Mouse (Mus musculus) fat pad, adult 2 months (tissue): ENCODE data around the gene Pde10a.

Source experiments
- DNase-seq: peaks from one replicate; pipeline ENCODE4 v3.0.0-alpha.2; 2011; ENCODE audit warnings: low read depth, low spot score; ENCODE audit errors: extremely low read depth

Pde10a gene

GRCm38 (mm10) chr17:8798531-8799295, 273.5 kb downstream of the Pde10a start:
- DNase-seq = no peak

GRCm38 (mm10) chr17:8799296-8799731, 274.1 kb downstream of the Pde10a start:
- DNase-seq = no peak

DNA sequence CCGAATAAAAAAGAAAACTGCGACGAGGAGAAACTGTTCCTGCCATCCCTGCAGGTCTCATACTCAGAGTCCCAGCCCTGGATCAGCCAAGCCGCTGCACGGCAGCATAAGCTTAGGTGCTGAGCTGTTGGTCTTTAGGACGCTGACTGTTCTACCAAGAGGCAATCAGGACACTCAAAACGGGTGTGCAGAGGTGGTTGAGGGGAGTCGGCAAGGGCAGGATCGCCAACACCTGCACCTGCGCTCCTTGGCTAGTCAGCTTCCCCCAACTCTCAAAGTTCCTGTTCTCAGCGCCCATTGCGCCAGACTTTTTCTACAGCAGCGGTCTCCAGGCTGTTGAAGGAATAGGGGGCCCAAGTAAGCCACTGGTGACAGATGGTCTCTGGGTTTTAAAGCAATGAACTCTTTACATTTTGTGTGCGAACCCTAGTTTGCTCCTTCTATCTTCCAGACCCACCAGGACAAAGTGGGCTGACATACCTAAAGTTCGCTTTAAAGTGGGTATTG, 274.8 kb downstream of the Pde10a start:
- no peak for DNase-seq

GRCm38 (mm10) chr17:8800478-8801082, 275.4 kb downstream of the Pde10a start:
- DNase-seq = no peak

GRCm38 (mm10) chr17:8801083-8801854, 276.1 kb downstream of the Pde10a start:
- DNase-seq = no peak

DNA sequence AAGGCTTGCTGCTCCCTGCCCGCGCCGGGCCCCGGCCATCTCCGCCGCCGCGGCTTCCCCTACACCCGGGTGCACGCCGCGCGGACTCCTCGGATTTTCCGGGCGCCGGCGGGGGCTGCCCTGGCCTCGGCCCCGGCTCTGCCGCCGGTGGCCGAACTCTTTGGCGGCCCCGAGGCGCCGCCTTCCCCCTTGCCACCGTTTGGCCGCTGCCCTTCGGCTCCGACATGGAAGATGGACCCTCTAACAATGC, 276.6 kb downstream of the Pde10a start:
- DNase-seq = no peak

- no peak for DNase-seq
These were observed 277.2 kb downstream of the Pde10a start for GRCm38 (mm10) chr17:8802161-8802888.

DNA sequence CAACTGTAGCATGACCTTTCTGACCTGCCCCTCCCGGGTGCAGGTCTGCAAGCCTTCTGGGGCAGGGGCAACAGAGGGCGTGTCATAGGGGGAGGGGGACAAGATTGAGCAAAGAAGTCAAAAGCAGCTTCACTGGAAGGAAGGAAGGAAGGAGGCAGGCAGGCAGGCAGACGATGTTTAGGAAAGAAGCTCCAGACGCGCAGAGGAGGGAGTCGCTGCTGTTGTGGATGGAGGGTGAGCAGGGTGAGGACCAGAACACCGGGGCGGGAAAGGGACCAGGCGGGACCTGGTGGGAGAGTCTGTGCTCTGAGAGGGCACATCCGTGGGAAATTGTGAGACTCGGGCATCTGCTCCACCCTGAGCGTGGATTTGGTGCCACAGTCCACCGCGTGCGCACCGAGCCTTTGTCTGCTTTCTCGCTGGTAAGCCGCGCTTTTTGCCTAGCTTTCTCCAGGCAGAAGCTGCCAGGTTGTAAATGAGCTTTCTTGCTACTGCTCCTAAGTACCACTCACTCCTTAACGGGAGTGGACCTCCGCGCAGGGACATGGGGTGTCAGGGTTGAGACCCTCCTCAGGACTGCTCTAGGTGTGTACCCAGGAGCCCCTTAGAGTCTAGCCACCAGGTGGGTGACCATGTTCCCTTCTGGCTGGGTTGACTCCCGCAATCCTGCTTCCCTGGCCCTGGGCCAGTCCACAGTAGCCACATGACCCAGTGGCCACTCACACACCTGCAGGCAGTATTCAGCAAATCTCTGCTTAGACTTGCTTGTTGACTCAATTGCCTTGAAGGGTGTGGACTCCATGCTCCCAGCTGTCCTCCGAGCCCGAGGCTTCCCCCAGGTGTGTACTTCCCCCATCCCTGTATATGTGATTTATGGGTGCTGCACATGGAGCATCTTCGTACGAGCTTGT, 278.0 kb downstream of the Pde10a start:
- DNase-seq = no peak

DNA sequence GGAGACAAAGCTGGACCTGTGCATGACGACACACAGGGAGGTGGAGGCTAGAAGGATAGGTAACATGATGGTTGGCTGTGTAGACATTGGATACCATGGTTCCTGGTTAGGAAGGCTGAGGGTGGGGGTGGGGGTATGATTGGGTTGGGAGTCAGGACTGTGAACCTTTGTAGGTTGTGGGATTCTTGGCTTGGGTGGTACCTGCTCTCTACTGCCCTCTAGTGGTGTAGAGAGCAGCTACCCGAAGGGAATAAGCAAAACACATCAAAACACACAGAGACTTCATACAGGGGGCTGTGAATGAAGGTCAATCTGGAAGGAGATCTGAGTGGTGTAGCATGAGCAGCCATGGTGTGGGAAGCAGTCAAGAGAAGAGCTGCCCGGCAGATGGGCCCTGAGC, 282.2 kb downstream of the Pde10a start:
- no peak for DNase-seq

DNA sequence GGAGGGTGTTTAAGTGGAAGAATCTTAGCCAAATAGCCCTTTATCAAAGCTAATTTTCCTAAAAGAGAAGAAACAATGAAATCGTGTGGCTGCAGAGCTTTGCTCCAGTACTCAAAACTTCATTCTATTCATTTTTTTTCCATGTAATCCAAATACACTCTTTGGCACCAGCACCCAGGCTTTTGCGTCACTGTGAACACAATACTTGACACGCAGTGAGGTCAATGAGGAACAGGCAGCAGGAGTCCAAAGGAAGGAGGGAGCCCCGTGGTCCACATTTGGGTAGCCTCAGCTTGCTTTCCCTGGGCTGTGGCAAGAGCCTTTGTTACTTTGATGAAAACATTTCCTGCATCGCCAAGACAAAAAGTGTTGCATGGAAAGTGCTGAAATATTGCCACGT, 284.6 kb downstream of the Pde10a start:
- DNase-seq = no peak

DNA sequence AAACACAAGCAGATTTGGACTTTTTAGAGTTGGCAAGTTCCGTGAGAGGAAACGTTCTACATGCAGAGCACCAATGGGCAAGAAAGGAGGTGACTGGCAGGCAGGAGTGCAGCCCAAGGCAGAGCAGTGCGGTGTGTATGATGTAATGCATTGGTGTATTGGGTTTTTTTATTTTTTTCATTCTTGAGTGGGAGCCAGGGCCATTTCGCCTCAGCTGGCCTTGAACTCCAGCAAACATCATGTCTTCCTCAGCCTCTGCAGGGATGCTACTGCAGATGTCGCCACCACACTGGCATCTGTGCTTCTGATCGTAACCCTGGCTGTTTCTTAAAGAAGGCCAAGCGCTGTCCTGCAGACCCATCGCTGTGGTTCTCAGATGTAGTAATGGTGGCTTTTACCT, 285.0 kb downstream of the Pde10a start:
- no peak for DNase-seq

DNA sequence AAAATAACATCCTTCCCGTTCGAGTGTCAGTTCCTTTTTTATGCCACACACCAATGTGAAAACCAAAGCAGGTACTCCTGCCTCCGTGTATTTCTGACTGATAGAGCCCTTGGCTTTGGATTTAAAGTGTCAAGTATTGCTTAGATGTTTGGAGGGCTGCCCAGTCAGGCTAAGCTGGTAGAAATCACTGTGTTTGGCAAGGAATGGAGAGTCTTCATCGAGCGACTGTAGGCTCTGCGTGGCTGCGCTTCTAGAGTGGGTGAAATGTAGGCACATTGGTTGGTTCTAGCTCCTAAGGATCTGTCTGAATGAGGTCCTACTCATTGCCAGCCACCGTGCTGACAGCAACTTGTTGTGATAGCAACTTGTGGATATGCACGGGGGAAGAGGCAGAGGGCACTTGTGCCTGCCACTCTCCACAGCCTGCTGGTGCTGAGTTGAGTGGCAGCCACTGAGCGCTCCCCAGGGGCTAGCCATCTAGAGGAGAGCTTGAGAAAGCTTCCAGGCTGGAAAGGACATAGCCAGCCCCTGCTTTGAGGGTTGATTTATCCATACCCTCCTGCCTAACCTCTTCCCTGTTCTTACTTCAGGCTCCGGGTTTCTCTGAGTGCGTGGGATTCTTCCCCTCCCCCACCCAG, 287.2 kb downstream of the Pde10a start:
- no peak for DNase-seq

GRCm38 (mm10) chr17:8813773-8814491, 288.8 kb downstream of the Pde10a start:
- no peak for DNase-seq

GRCm38 (mm10) chr17:8815376-8815775, 290.2 kb downstream of the Pde10a start:
- DNase-seq = no peak

DNA sequence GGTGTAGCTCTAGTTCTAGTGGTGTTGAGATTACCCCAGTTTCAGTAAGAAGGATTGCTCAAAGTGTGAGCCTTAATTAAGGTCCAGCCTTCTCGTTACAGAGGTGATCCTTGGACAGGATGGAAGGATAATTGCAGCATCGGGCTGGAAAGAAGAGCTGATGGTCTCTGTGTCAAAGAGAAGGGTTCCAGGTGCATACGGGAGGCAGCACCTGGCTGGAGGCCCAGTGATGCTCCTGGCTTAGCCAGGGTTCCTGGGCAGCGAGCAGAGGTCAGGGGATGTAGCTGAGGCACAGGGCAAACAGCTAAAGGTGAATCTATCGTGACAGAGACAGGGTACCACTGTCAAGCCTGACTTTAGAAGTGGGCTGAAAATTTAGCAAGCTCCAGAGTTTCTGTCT, 290.7 kb downstream of the Pde10a start:
- no peak for DNase-seq

DNA sequence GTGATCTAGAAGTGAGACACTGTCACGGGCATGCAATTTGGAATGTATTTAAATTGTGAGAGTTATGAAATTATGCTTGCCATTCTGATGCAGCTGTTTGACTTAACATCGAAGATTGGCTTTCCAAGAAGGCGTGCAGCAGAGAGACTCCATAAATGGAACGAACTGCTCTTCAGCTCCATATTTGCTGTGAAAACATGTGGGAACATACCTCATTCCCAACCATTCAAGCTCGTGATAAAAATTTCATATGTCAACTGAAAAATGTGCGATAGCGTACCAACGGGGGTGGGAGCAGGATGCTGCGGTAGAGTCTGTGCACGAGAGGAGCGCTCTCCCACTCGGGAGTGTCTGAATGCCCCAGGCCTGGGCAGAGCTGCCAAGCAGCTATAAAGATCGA, 293.5 kb downstream of the Pde10a start:
- no peak for DNase-seq

GRCm38 (mm10) chr17:8823548-8823947, 298.4 kb downstream of the Pde10a start:
- DNase-seq = no peak

- no peak for DNase-seq
These were observed 302.0 kb downstream of the Pde10a start for GRCm38 (mm10) chr17:8827204-8827603.

DNA sequence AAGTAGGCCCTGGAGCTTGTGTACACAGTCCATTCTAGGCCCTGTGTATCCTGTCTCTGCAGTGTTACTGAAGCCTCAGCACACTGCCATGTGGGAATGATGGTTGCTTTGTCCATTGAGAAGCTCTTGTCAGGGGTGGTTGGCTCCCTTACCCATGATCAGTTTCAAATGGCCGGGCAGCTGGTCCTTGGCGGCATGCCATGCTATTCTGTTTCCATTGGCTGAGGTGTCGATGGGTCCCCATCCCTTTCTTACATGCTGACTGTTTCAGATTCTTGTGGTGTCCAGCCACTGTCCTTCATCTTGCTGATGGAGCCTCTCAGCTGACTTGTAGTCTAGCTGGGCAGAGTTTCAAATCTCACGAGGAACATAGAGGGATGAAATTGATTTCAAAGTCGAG, 305.8 kb downstream of the Pde10a start:
- no peak for DNase-seq
